Mouse (Mus musculus) MEL (cell line): ENCODE data around the gene Itga9.

ENCODE experiments used
- CTCF ChIP-seq, 3 experiments: IDR thresholded peaks in 2 of 3; conservative IDR thresholded peaks in 1 of 3; 2 replicates each; pipeline ENCODE4 v1.5.1; 2011 to 2012; ENCODE audit warnings: low read length in 3 of 3, low read depth in 2 of 3, mild to moderate bottlenecking in 2 of 3, improper control_type of control experiment in 1 of 3, inconsistent platforms in 1 of 3, mixed read lengths in 1 of 3, moderate library complexity in 1 of 3; ENCODE audit not compliant: control insufficient read depth in 1 of 3, insufficient read depth in 1 of 3, poor library complexity in 1 of 3, severe bottlenecking in 1 of 3
- NELFE ChIP-seq: IDR thresholded peaks from 2 replicates; pipeline ENCODE4 v1.6.1; 2011; ENCODE audit warnings: low read depth, low read length, improper control_type of control experiment
- POLR2A ChIP-seq, 2 experiments: IDR thresholded peaks; 2 replicates each; pipeline ENCODE4 v1.6.1; 2011 to 2012; ENCODE audit warnings: low read length in 2 of 2, mild to moderate bottlenecking in 2 of 2, control low read depth in 1 of 2, improper control_type of control experiment in 1 of 2, low read depth in 1 of 2, moderate library complexity in 1 of 2; ENCODE audit not compliant: control insufficient read depth in 1 of 2, insufficient read depth in 1 of 2, poor library complexity in 1 of 2
- POLR2AphosphoS2 ChIP-seq: IDR thresholded peaks from 2 replicates; pipeline ENCODE4 v1.6.1; 2011; ENCODE audit warnings: low read length, improper control_type of control experiment
- USF1 ChIP-seq: IDR thresholded peaks from 2 replicates; pipeline ENCODE4 v1.6.1; 2014; ENCODE audit warnings: low read depth, mild to moderate bottlenecking, inconsistent platforms, low read length, improper control_type of control experiment, moderate library complexity

GRCm38 (mm10) chr9:118632758-118633143 lies 26.3 kb downstream of the Itga9 start:
- no peak for TF ChIP-seq POLR2AphosphoS2
- no peak for TF ChIP-seq NELFE
- no peak for TF ChIP-seq CTCF (IDR thresholded peaks at IDR 0.05 in 2 of 3, conservative IDR thresholded peaks at IDR 0.05 in 1 of 3; ENCODE audit: control insufficient read depth in 1 of 3, insufficient read depth in 1 of 3, low read depth in 2 of 3, low read length in 3 of 3, poor library complexity in 1 of 3, severe bottlenecking in 1 of 3)
- no peak for TF ChIP-seq USF1
- peak in 1 of 2 experiments; percentile 31; a peak in 1 of 4 replicates for TF ChIP-seq POLR2A (IDR thresholded peaks at IDR 0.05; ENCODE audit: control insufficient read depth in 1 of 2, insufficient read depth in 1 of 2, low read depth in 1 of 2, low read length in 2 of 2, poor library complexity in 1 of 2)
